Mouse (Mus musculus) kidney, adult 2 months (tissue): Measurements from ENCODE around the gene Dtnb.

Source experiments
- CTCF ChIP-seq: fragments of 200-500 bp; conservative IDR thresholded peaks from 2 replicates; pipeline ENCODE4 v1.5.1; 2011; ENCODE audit warnings: low read depth, mild to moderate bottlenecking, control low read depth, low read length, moderate library complexity, mixed read lengths; ENCODE audit not compliant: insufficient read depth, insufficient read length
- POLR2A ChIP-seq: fragments of 200-500 bp; IDR thresholded peaks from one replicate; pipeline ENCODE4 v1.6.1; 2011; ENCODE audit warnings: low read depth, low read length, control low read depth

DNA sequence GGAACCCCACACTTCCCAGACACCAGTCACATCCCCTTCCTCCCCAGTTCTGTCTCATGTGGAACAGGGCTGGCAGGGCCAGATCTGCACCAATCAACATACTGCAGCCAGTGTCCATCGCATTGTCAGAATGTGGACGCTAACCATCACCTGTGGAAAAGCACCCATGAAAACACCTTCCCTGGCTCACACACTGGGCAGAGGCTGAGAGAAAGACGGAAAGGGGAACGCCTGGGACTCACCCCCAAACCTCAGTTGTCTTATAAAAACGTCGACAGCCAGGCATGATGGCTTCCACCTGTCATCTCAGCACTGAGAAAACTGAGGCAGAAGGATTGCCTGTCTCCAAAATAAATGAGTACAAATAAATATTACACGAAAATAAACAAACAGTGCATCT is 219.1 kb downstream of the Dtnb start:
- no peak for TF ChIP-seq POLR2A
- no peak for TF ChIP-seq CTCF
